Mouse (Mus musculus): ENCODE data around the gene Lrrc7.

DNA sequence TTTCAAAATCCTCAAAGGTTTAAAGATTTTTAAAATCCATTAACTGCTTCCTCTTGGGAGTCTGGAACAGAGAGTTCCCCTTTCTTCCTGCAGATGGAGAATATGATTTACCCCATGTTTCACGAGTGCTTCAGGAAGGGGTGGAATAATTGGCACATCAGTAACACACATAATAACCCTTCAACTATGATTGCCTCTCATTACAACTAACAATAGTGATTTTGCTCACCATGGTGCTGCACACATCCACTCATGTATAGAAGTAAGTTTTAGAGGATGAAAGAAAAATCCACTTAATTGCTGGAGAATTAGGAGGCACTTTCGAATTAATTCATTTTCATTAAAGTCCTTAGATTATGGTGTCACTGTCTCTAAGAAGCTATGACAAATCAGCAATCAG, 251.6 kb downstream of the Lrrc7 start:
- TF ChIP-seq POLR2A (IDR thresholded peaks at IDR 0.05; ENCODE audit: insufficient read depth, low read length), result no peak
- TF ChIP-seq CTCF (IDR thresholded peaks at IDR 0.05; ENCODE audit: low read depth, low read length), result no peak

Measured in ES-Bruce4 (cell line).